Mouse (Mus musculus) intestine, postnatal 0 days (tissue): Measurements from ENCODE around the gene Noc3l. TPM values are rescaled to one million over a fixed set of nuclear protein-coding genes. Genes with fewer than 3 reads are reported as not detected.

Experiments used
- ATAC-seq: fragments of 200-750 bp; cut with Nextera tagmentation; 2 replicates; pipeline ENCODE4 v1.8.0; 2017; ENCODE audit warnings: mild to moderate bottlenecking, moderate TSS enrichment, moderate library complexity
- H3K27ac ChIP-seq: fragments of 300-500 bp; sonication (generic); 2 replicates; pipeline ENCODE4 v1.5.1; 2014; ENCODE audit warnings: mild to moderate bottlenecking, low read depth, low read length, moderate library complexity
- H3K27me3 ChIP-seq: fragments of 300-500 bp; sonication (generic); replicated peaks from 2 replicates; pipeline ENCODE4 v1.6.1; 2014; ENCODE audit warnings: low read length, mixed read lengths; ENCODE audit not compliant: control insufficient read depth, insufficient read depth
- H3K36me3 ChIP-seq: fragments of 300-500 bp; sonication (generic); 2 replicates; pipeline ENCODE4 v1.6.1; 2014; ENCODE audit warnings: mild to moderate bottlenecking, moderate library complexity; ENCODE audit not compliant: control insufficient read depth, insufficient read depth
- H3K4me1 ChIP-seq: fragments of 300-500 bp; sonication (generic); replicated peaks from 2 replicates; pipeline ENCODE4 v1.6.1; 2014; ENCODE audit warnings: antibody characterized with exemption, low read length, mixed read lengths; ENCODE audit not compliant: control insufficient read depth, insufficient read depth
- H3K4me2 ChIP-seq: fragments of 300-500 bp; sonication (generic); replicated peaks from 2 replicates; pipeline ENCODE4 v1.6.1; 2014; ENCODE audit warnings: low read depth, mild to moderate bottlenecking, moderate library complexity
- H3K4me3 ChIP-seq: fragments of 300-500 bp; sonication (generic); 2 replicates; pipeline ENCODE4 v1.5.1; 2014; ENCODE audit warnings: low read depth, low read length
- H3K9ac ChIP-seq: fragments of 300-500 bp; sonication (generic); 2 replicates; pipeline ENCODE4 v1.6.1; 2014; ENCODE audit warnings: mild to moderate bottlenecking, low read depth, low read length
- H3K9me3 ChIP-seq: fragments of 300-500 bp; sonication (generic); 2 replicates; pipeline ENCODE4 v1.6.1; 2016; ENCODE audit warnings: mixed run types; ENCODE audit not compliant: control insufficient read depth
- CTCF ChIP-seq: sonication (generic); IDR thresholded peaks from 2 replicates; pipeline ENCODE4 v1.5.1; 2016; ENCODE audit warnings: low read depth, mild to moderate bottlenecking, control low read depth, antibody characterized with exemption, moderate library complexity
- WGBS: fragments of 180-500 bp; shearing (Covaris S2); extraction: QIAGEN DNeasy Blood & Tissue Kit; methylation state at CpG from one replicate; pipeline ENCODE4 v1.1.7; 2014; 5-methylcytosine and 5-hydroxymethylcytosine counted together
- polyA plus RNA-seq: library from polyadenylated mRNA; unstranded; fragments of >200 nt; fragmentation: Nextera tagmentation; extraction: Ambion mirVana; gene quantifications from 2 replicates; pipeline ENCODE4 v1.2.1, GENCODE M21; 2015

The Noc3l gene
- polyA plus RNA-seq: 2.0 and 2.4 TPM in 2 replicates

- Histone ChIP-seq H3K36me3 (peaks cover 11% of the 10 kb centered on the region), H3K9ac (peak within 1 kb of the TSS; percentile 69), H3K27ac (no peak within 1 kb of the TSS), H3K4me3 (peak within 1 kb of the TSS; percentile 78), H3K4me2 (peak within 1 kb of the TSS; percentile 83), H3K27me3 (no peaks in the 10 kb centered on the region), H3K9me3 (no peaks in the 10 kb centered on the region), H3K4me1 (0 out of 2 replicates have a peak, but pooled peaks cover 7% of the 10 kb centered on the region)
- ATAC-seq: peak; percentile 96
- TF ChIP-seq CTCF: peak; percentile 99
- WGBS: under 1% methylated on average over 36 of the region's 38 CpGs
These were observed at the start of gene Noc3l for GRCm38 (mm10) chr19:38818766-38819426. Gene Noc3l, minus strand, starts transcription at chr19:38819237.

GRCm38 (mm10) chr19:38862523-38862922 is 43.5 kb upstream of the Noc3l start:
- no peak overlapping the region for H3K27ac ChIP-seq
- no peaks in the 10 kb centered on the region for H3K4me1 ChIP-seq
- H3K36me3 ChIP-seq: no peaks in the 10 kb centered on the region
- no peak for ATAC-seq
- H3K27me3 ChIP-seq: no peaks in the 10 kb centered on the region
- H3K4me2 ChIP-seq: no peak overlapping the region
- no peak for TF ChIP-seq CTCF
- no peaks in the 10 kb centered on the region for H3K9me3 ChIP-seq
- H3K4me3 ChIP-seq: no peak overlapping the region
- 94% methylated on average over 6 of the region's 6 CpGs for WGBS
- no peak overlapping the region for H3K9ac ChIP-seq

- no peaks in the 10 kb centered on the region for H3K4me1 ChIP-seq
- no peak overlapping the region for H3K27ac ChIP-seq
- no peaks in the 10 kb centered on the region for H3K27me3 ChIP-seq
- 94% methylated on average over 3 of the region's 3 CpGs for WGBS
- ATAC-seq: no peak
- no peaks in the 10 kb centered on the region for H3K9me3 ChIP-seq
- no peak overlapping the region for H3K4me3 ChIP-seq
- H3K4me2 ChIP-seq: no peak overlapping the region
- H3K36me3 ChIP-seq: no peaks in the 10 kb centered on the region
- no peak overlapping the region for H3K9ac ChIP-seq
- no peak for TF ChIP-seq CTCF
These were observed 39.2 kb upstream of the Noc3l start for GRCm38 (mm10) chr19:38858224-38858623.

GRCm38 (mm10) chr19:38846373-38846772 is 27.3 kb upstream of the Noc3l start:
- H3K36me3 ChIP-seq: no peaks in the 10 kb centered on the region
- no peaks in the 10 kb centered on the region for H3K4me1 ChIP-seq
- H3K4me3 ChIP-seq: no peak overlapping the region
- WGBS: 64% methylated on average over 2 of the region's 2 CpGs
- TF ChIP-seq CTCF: no peak
- no peak overlapping the region for H3K27ac ChIP-seq
- no peak overlapping the region for H3K9ac ChIP-seq
- no peaks in the 10 kb centered on the region for H3K27me3 ChIP-seq
- no peaks in the 10 kb centered on the region for H3K9me3 ChIP-seq
- no peak for ATAC-seq
- no peak overlapping the region for H3K4me2 ChIP-seq

GRCm38 (mm10) chr19:38844817-38845216 is 25.8 kb upstream of the Noc3l start:
- Histone ChIP-seq H3K4me1 (no peaks in the 10 kb centered on the region), H3K4me3 (no peak overlapping the region), H3K9ac (no peak overlapping the region), H3K9me3 (no peaks in the 10 kb centered on the region), H3K4me2 (no peak overlapping the region), H3K27ac (no peak overlapping the region), H3K36me3 (no peaks in the 10 kb centered on the region), H3K27me3 (no peaks in the 10 kb centered on the region)
- TF ChIP-seq CTCF: no peak
- 84% methylated on average over 5 of the region's 5 CpGs for WGBS
- ATAC-seq: no peak

- Histone ChIP-seq H3K9ac (peak overlapping the region; percentile 83), H3K4me3 (peak overlapping the region; percentile 75), H3K4me2 (peak overlapping the region; percentile 84), H3K4me1 (no peaks in the 10 kb centered on the region), H3K27ac (peak overlapping the region; percentile 90), H3K36me3 (no peaks in the 10 kb centered on the region), H3K9me3 (no peaks in the 10 kb centered on the region), H3K27me3 (no peaks in the 10 kb centered on the region)
- peak; percentile 42 for ATAC-seq
- no peak for TF ChIP-seq CTCF
- under 1% methylated on average over 49 of the region's 54 CpGs for WGBS
These were observed 18.2 kb upstream of the Noc3l start for GRCm38 (mm10) chr19:38837171-38837641.
